Mouse (Mus musculus): Measurements from ENCODE around the gene B4galt5.

GRCm38 (mm10) chr2:167266231-167266630 lies 82.8 kb downstream of the B4galt5 start:
- TF ChIP-seq CTCF (IDR thresholded peaks at IDR 0.05; ENCODE audit: low read depth): no peak
- TF ChIP-seq EP300 (IDR thresholded peaks at IDR 0.05; ENCODE audit: low read depth): no peak

All from liver, postnatal 0 days (tissue).